Mouse (Mus musculus) adipocyte (in vitro differentiated cells): Measurements from ENCODE around the gene Srsf3.
"Not testable (repeated sequence)": the region's sequence is repeated elsewhere in the genome, so short reads cannot be mapped to it uniquely, and the experiment has no call there.

Experiments
- DNase-seq: peaks from one replicate; pipeline ENCODE4 v3.0.0-alpha.2; 2016; ENCODE audit warnings: low spot score

Srsf3 gene

DNA sequence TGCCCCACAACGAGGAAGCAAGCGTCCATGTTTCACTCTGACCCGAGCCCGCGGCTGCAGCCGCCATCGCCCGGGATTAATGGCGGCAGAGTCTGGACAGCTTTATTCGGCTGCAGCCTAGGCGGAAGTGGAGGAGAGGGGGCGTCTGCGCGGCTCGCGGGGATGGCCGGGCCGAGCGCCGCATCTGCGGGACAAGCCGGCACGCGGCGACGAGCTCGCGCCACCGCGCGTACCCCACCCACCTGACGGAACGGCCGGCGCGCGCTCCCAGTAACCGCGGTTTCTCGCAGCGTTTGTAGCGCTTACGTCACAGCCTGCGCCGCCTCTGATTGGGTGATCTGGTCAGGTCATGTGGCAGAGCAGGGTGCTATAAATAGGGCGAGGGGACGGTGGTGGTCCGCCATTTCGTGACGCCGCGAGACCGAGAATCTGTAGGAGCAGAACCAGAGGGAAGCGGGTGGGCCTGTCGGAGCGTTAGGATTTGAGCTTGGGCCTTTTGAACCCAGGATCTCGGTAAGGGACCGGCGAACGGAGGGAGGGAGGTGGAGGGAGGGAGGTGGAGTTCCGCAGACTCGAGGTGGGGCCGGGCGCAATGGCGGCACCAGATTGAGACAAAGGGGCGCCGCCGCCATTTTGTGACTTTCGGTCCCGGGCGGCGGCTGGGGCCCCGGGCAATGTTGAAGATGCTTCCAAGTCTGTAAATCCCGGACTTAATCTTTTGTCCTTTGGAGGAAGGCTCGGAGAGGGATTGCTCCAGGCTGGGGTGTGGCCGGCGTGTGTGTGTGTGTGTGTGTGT lies at the start of gene Srsf3:
Gene Srsf3 (plus strand): TSS at position 355 of the 796 bp plus-strand sequence.
- peak; percentile 99 for DNase-seq

DNA sequence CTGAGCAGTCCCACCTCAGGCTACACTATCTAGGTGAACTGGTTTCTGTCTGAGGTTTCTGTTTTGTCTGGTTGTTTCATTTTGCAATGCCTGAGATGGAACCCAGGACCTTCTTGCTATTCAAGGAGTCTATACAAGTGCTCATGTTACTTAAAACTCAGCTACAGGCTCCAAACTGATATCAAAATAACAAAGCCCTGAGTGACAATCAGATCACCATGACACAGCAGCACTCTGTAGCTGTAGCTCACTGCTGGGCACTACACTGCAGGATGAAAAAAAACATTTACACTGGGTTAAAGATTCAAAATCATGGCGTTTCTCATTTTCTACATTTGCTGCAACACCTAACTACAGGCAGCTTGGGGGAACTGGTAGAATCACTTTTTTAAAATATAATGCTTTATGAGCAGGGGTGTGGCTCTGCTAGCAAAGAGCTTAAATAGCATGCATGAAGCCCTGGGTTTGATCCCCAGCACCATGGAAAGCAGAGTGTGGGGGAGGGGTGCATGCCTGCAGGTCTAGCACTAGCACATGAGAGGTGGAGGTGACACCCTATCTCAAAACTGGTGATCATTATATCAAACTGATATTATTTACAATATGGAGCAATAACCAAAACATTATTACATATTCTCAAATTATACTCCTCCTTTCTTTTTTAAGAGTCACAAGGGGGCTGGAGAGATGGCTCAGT lies 47.6 kb upstream of the Srsf3 start:
- no peak for DNase-seq

- DNase-seq = peak; percentile 30
Measured at GRCm38 (mm10) chr17:28986833-28987232, 45.6 kb upstream of the Srsf3 start.

DNA sequence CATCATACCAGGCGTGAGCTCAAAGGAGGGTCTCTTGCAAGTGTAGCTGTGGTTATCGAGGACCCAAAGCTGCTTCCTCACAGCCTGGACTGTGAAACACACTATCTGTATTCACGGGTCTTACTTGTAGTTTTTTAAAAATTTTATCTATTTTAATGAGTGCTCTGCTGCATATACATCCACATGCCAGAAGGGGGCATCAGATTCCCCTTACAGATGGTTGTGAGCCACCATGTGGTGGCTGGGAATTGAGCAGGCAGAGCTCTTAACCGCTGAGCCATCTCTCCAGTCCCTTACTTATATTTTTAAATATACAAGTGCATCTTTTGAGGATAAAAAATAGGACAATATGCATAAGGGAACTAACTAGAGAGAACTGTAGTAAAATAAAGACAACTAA lies 44.7 kb upstream of the Srsf3 start:
- peak; percentile 65 for DNase-seq

GRCm38 (mm10) chr17:28988291-28988690 lies 44.1 kb upstream of the Srsf3 start:
- DNase-seq = no peak

DNA sequence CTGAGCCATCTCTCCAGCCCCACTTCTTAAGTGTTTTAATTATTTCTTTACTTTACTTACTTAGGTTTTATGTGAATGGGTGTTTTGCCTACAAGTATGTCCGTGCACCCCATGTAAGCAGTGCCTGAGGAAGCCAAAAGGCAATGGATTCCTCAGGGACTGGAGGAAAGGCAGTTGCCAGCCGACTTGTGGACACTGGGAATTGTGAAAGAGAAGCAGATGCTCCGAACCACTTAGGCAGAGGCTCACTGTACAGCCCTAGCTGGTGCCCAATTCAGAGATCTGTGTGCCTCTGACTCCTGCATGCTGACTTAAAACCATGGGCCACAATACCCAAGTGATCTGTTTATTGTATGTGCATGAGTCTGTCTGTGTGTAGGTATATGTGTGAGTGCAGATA lies 43.4 kb upstream of the Srsf3 start:
- peak; percentile 90 for DNase-seq

DNA sequence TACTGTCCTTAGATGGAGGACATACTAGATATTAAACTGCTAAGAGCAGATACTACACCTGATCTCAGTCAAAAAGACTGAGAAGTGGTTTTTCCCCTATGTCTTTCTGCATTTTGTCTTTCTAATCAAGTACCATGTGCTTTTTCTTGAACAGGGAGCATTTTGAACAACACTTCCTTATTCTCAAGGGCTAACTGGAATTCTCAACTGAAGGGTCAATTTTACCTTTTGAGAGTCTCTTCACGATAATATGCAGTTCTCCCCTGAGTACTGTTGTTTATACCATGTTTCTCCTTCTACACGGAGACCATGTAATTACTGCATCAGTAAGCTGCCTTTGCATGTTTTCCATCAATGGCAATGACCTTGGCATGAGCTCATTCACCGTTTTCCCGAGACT lies 42.4 kb upstream of the Srsf3 start:
- no peak for DNase-seq

DNA sequence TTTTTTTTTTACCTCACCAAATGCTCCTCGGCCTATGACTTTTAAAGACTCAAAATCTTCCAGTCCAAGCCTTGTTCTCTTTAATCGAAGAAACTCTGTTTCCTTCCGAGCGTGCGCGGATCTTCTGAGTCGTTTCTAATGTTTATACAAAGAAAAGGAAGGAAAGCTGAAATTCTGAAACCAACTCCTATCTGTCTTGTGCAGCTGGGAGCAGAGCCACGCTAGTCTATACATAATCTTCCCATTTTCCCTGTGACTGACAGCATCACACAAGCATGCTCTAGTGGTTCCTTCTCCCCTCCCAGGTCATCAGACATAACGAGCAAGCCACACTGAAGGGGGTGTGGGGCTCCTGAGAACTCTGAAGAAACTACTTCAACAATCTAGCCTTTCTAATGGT lies 41.1 kb upstream of the Srsf3 start:
- no peak for DNase-seq

GRCm38 (mm10) chr17:28992105-28992504 lies 40.3 kb upstream of the Srsf3 start:
- DNase-seq = no peak

GRCm38 (mm10) chr17:28993004-28993403 lies 39.4 kb upstream of the Srsf3 start:
- DNase-seq = not testable (repeated sequence)

GRCm38 (mm10) chr17:28994615-28995014 lies 37.8 kb upstream of the Srsf3 start:
- no peak for DNase-seq

- DNase-seq = no peak
Measured at GRCm38 (mm10) chr17:29000465-29000864, 32.0 kb upstream of the Srsf3 start.

GRCm38 (mm10) chr17:29003740-29004139 lies 28.7 kb upstream of the Srsf3 start:
- DNase-seq = no peak

GRCm38 (mm10) chr17:29005002-29005401 lies 27.4 kb upstream of the Srsf3 start:
- no peak for DNase-seq

GRCm38 (mm10) chr17:29006812-29007211 lies 25.6 kb upstream of the Srsf3 start:
- DNase-seq = peak; percentile 42

DNA sequence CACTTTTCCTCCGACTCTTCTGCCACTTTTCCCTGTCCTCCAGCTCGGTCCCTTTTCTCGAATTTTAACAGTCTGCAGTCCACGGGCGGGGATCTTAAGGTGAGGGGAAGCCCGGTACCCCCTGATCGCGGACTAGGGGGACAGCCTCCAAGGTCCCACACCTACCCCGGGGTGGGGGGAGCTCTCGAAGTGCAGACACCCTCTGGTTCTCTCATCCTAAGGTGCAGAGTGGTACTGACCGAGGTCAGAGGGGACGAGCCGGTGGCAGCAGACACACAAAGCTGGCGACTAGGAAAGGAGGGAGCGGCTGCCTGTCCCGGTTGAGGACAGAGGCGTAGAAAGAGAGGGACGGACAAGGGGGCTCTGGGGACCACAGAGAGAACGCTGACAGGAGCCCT lies 25.2 kb upstream of the Srsf3 start:
- DNase-seq = peak; percentile 42

DNA sequence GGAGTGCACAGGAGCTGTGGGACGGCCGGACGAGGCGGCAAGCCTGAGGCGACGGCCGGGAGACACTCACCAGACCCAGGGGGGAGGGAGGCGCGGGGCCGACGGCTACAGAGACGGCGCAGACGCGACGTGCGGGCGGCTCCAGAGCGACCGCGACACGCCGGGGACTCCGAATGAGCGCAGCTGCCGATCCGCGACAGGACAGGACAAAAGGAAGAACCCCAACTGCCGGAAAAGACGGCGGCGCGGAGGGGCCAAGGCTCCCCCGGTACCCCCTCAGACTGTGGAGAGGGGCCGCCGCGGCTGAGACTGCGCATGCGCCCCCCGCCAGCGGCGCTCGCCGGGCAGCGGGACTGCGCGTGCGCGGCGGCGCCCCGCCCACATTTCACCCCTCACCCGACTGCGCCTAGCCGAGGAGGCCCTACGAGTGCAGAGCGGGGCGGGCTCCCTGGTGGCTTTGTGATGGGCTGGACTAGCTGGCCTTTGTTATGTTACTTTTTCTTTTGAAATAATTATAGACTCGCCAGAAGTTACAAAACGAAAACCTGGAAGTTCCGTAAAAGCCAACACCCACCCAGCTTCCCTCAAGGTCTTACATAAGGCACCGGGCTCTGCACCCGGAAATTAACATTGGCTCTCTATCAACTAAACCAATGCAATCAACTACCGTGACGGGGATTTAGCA lies 24.6 kb upstream of the Srsf3 start, which contains the start of gene Stk38:
Gene Stk38 (minus strand): TSS at position 355 of the 685 bp plus-strand sequence.
- peak; percentile 94 for DNase-seq

DNA sequence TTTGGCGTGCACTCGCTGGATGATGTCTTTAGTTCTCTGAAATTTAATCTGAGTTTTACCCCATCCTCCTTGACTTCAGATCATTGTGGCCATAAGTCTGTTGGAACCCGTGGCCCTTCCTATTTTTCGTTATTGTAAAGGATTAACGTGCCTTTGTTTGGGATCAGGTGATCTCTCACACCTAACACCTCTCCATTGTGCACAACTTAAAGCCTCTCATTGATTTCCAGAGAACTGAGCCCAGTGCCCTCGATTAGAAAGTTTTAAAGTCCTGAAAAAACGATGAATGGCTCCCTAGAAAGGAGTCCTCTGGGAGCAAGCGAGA lies 24.1 kb upstream of the Srsf3 start:
- DNase-seq = no peak

DNA sequence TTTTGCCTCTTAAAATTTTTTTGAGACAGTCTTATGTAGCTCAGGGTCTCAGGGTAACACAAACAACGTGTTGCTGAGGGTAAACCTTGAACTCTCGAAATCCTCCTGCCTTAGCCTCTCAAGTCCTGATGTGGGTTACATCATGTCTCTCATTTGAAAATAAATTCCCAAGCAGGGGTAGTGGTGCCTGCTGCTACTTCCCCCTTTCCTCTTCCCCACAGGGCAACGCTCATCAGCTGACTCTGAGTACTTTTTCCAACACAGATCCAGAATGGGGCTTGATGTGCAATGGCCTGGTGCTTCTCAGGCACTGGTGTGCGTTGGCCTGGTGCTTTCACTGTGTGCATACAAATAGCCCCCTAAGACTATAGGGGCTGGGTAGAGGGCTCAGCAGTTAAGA lies 23.2 kb upstream of the Srsf3 start:
- no peak for DNase-seq

- peak; percentile 65 for DNase-seq
Measured at GRCm38 (mm10) chr17:29014235-29014634, 18.2 kb upstream of the Srsf3 start.

- DNase-seq = peak; percentile 62
Measured at GRCm38 (mm10) chr17:29015638-29016037, 16.8 kb upstream of the Srsf3 start.

- DNase-seq = no peak
Measured at GRCm38 (mm10) chr17:29016705-29017104, 15.7 kb upstream of the Srsf3 start.
